Mouse (Mus musculus) myocyte (in vitro differentiated cells): Measurements from ENCODE around the gene Fpr3. TPM values are rescaled to one million over a fixed set of nuclear protein-coding genes. Genes with fewer than 3 reads are reported as not detected.

Experiments
- H3K27me3 ChIP-seq: one replicate; pipeline ENCODE4 v1.6.1; 2011; ENCODE audit not compliant: control insufficient read depth, insufficient read depth, insufficient read length
- H3K36me3 ChIP-seq: one replicate; pipeline ENCODE4 v1.6.1; 2011; ENCODE audit not compliant: control insufficient read depth, insufficient read depth
- H3K4me2 ChIP-seq: one replicate; pipeline ENCODE4 v1.6.1; 2011; ENCODE audit warnings: low read depth, control low read depth
- H3K4me3 ChIP-seq: one replicate; pipeline ENCODE4 v1.5.1; 2011; ENCODE audit warnings: mild to moderate bottlenecking, control low read depth, moderate library complexity
- H3K79me2 ChIP-seq: one replicate; pipeline ENCODE4 v1.6.1; 2011; ENCODE audit not compliant: control insufficient read depth, insufficient read depth
- H3ac ChIP-seq: one replicate; pipeline ENCODE4 v1.6.1; 2011; ENCODE audit not compliant: control insufficient read depth, insufficient read length
- CEBPB ChIP-seq: IDR thresholded peaks from 2 replicates; pipeline ENCODE4 v1.6.1; 2011; ENCODE audit warnings: mild to moderate bottlenecking, moderate library complexity; ENCODE audit not compliant: poor library complexity, insufficient read depth, severe bottlenecking
- E2F4 ChIP-seq: IDR thresholded peaks from one replicate; pipeline ENCODE4 v1.6.1; 2011; ENCODE audit warnings: mild to moderate bottlenecking, control low read depth, moderate library complexity; ENCODE audit not compliant: insufficient read depth
- MAX ChIP-seq: IDR thresholded peaks from one replicate; pipeline ENCODE4 v1.6.1; 2011; ENCODE audit warnings: low read depth, mild to moderate bottlenecking, control low read depth
- MYOD1 ChIP-seq, 3 experiments: IDR thresholded peaks; one replicate each; pipeline ENCODE4 v1.6.1; 2011; ENCODE audit warnings: control low read depth in 2 of 3, low read depth in 2 of 3, mild to moderate bottlenecking in 2 of 3, moderate library complexity in 1 of 3; ENCODE audit not compliant: insufficient read length in 2 of 3, control insufficient read depth in 1 of 3
- MYOG ChIP-seq, 3 experiments: IDR thresholded peaks; one replicate each; pipeline ENCODE4 v1.6.1; 2011; ENCODE audit warnings: control low read depth in 2 of 3, low read depth in 2 of 3, mild to moderate bottlenecking in 2 of 3; ENCODE audit not compliant: insufficient read length in 2 of 3, control insufficient read depth in 1 of 3, insufficient read depth in 1 of 3
- POLR2A ChIP-seq: IDR thresholded peaks from one replicate; pipeline ENCODE4 v1.6.1; 2011; ENCODE audit warnings: low read depth, mild to moderate bottlenecking, control low read depth, moderate library complexity; ENCODE audit not compliant: insufficient read length
- POLR2AphosphoS2 ChIP-seq: IDR thresholded peaks from one replicate; pipeline ENCODE4 v1.6.1; 2011; ENCODE audit warnings: low read depth, control low read depth; ENCODE audit not compliant: insufficient read length
- REST ChIP-seq: IDR thresholded peaks from one replicate; pipeline ENCODE4 v1.6.1; 2011; ENCODE audit warnings: mild to moderate bottlenecking, control low read depth, moderate library complexity; ENCODE audit not compliant: insufficient read depth, insufficient read length
- SRF ChIP-seq: IDR thresholded peaks from one replicate; pipeline ENCODE4 v1.6.1; 2011; ENCODE audit warnings: low read depth; ENCODE audit not compliant: control insufficient read depth, insufficient read length
- TCF12 ChIP-seq: IDR thresholded peaks from one replicate; pipeline ENCODE4 v1.6.1; 2011; ENCODE audit warnings: mild to moderate bottlenecking, control low read depth; ENCODE audit not compliant: poor library complexity, insufficient read depth, severe bottlenecking
- TCF3 ChIP-seq: IDR thresholded peaks from one replicate; pipeline ENCODE4 v1.6.1; 2011; ENCODE audit warnings: low read depth, control low read depth; ENCODE audit not compliant: insufficient read length
- USF1 ChIP-seq: IDR thresholded peaks from one replicate; pipeline ENCODE4 v1.6.1; 2011; ENCODE audit warnings: low read depth, mild to moderate bottlenecking, control low read depth, moderate library complexity
- polyA plus RNA-seq: library from polyadenylated mRNA; unstranded; fragments of >200 nt; fragmentation: generic; extraction: Trizol; gene quantifications from one replicate; pipeline ENCODE4 v1.2.1, GENCODE M21; 2012; ENCODE audit warnings: missing spikeins

Gene Fpr3
- polyA plus RNA-seq, 1 experiment, result not detected

- Histone ChIP-seq H3K79me2 (no peaks in the 10 kb centered on the region), H3K4me3 (no peak overlapping the region), H3K36me3 (no peaks in the 10 kb centered on the region), H3ac (no peak overlapping the region), H3K27me3 (no peaks in the 10 kb centered on the region), H3K4me2 (no peak overlapping the region)
- TF ChIP-seq MYOD1 (IDR thresholded peaks at IDR 0.05; ENCODE audit: control insufficient read depth in 1 of 3, insufficient read length in 2 of 3, low read depth in 2 of 3), result no peak
- no peak for TF ChIP-seq SRF
- TF ChIP-seq TCF12, result no peak
- no peak for TF ChIP-seq MYOG (IDR thresholded peaks at IDR 0.05; ENCODE audit: control insufficient read depth in 1 of 3, insufficient read depth in 1 of 3, insufficient read length in 2 of 3, low read depth in 2 of 3)
- TF ChIP-seq CEBPB, result no peak
- TF ChIP-seq POLR2A, result no peak
- TF ChIP-seq E2F4, result no peak
- no peak for TF ChIP-seq REST
- no peak for TF ChIP-seq USF1
- TF ChIP-seq MAX, result no peak
- no peak for TF ChIP-seq TCF3
- TF ChIP-seq POLR2AphosphoS2, result no peak
Measured at GRCm38 (mm10) chr17:18004752-18005151, 117.1 kb downstream of the Fpr3 start.

Other genes starting within 250 kb of the Fpr3 start
- gene Vmn2r90, start 184.1 kb upstream of the Fpr3 start, polyA plus RNA-seq, result not detected
- 5.2 TPM for gene Spaca6, start 60.7 kb upstream of the Fpr3 start, polyA plus RNA-seq
- gene Has1, start 32.6 kb upstream of the Fpr3 start, polyA plus RNA-seq, result 4.0 TPM
- gene Fpr1, start 3.9 kb upstream of the Fpr3 start, polyA plus RNA-seq, result not detected
- not detected for gene Fpr2, start within 50 bp of the Fpr3 start, polyA plus RNA-seq
- gene Fpr-rs4, start 133.9 kb downstream of the Fpr3 start, polyA plus RNA-seq, result not detected
- gene Vmn2r124, start 161.6 kb downstream of the Fpr3 start, polyA plus RNA-seq, result not detected
- not detected for gene Vmn2r91, start 197.2 kb downstream of the Fpr3 start, polyA plus RNA-seq